Mouse (Mus musculus): ENCODE data around the gene Pik3ip1. TPM values are rescaled to one million over a fixed set of nuclear protein-coding genes. Genes with fewer than 3 reads are reported as not detected.

The Pik3ip1 gene
- polyA plus RNA-seq, 1 experiment from 2014 or later, result 1.1 TPM

DNA sequence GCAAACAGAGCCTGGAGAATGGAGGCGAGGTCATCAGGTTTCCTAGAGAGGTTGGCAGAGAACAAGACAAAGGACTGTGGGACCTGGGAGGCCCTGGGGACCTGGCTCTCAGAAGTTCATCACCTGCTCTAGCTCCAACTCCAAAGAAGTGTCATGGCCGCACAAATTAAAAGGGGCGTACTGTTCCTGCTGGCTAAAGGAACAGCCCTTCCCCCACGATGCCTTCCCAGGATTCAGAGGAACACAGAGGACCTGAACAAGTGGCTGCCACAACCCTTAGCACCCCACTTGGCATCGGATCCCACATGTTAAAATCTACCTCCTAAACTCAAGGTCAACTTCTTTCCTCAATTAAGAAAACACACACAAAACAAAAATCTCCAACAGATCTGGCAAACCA lies 39.2 kb downstream of the Pik3ip1 start:
- WGBS (ENCODE audit: insufficient replicate concordance), result 67% methylated on average over 5 of the region's 5 CpGs
- no peak overlapping the region for H3K9ac ChIP-seq

DNA sequence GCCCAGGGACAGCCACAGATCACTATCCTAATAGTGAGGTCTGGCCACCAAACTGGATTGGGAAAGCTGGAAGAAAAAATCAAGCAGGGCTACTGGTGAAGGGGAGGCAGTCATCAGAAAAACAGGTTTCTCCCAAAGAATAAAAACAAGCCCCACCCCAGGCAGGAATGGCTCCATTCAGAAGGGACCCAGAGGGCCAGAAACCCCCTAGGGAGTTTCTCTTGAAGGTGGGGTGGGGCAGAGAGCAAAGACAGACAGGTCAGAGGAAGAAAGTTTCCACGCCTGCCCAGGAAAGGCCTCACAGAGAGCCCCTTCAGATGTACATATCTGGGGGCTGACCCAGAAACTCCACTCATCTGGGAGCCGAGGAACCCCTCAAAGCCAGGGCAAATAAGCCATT lies 40.0 kb downstream of the Pik3ip1 start:
- no peak for DNase-seq
- Histone ChIP-seq H3K4me2 (no peak overlapping the region), H3K4me1 (replicated peaks) (peaks cover 24% of the 10 kb centered on the region)

More for the DNA sequence above, 39.2 kb downstream of the Pik3ip1 start:
- H3K27ac ChIP-seq, result no peak overlapping the region
- H3K9me3 ChIP-seq (replicated peaks), result no peaks in the 10 kb centered on the region
- no peaks in the 10 kb centered on the region for H3K27me3 ChIP-seq
- ATAC-seq (ENCODE audit: low read depth), result no peak
- DNase-seq, result no peak
- no peak overlapping the region for H3K4me2 ChIP-seq
- H3K4me1 ChIP-seq (replicated peaks), result peaks cover 23% of the 10 kb centered on the region
- H3K4me3 ChIP-seq (replicated peaks), result no peak overlapping the region
- no peaks in the 10 kb centered on the region; the same call in 1 of the 2 replicates for H3K36me3 ChIP-seq

DNA sequence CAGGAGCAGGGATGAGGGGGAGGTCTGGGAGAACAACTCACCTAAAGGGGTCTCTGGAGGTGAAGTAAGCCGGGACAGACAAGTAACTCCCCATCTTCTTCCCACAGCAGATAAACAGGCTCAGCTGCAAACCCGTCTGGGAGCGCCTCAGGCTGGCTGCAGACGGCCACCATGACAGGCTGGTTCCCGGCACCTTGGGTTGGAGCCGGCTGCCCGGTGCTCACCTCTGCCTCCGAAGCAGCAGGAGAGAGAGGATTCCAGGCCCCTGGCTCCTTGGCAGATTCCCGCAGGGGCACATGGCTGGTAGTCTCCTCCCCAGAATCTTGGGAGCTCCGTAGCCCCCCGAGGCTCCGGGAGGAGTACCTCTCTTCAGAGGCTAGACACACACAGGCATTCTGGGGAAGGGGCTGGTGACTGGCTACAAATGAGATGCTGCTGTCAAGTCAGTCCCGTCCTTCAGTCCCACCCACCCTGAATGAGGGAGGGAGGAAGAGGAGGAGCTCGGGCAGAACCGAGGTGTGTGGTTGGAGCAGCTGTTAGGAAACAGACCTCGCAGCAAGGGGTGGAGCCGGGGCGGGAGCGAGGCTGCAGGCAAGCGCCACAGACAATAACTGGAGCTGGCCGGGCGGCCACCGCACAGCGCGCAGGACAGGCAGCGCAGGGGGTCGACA lies 40.9 kb downstream of the Pik3ip1 start:
- H3K4me1 ChIP-seq (replicated peaks), result peaks cover 30% of the 10 kb centered on the region
- no peaks in the 10 kb centered on the region for H3K27me3 ChIP-seq
- H3K4me3 ChIP-seq (replicated peaks), result peak overlapping the region; percentile 49
- H3K9ac ChIP-seq, result peak overlapping the region; percentile 53
- peak overlapping the region; percentile 78 for H3K4me2 ChIP-seq
- 11% methylated on average over 27 of the region's 27 CpGs for WGBS (ENCODE audit: insufficient replicate concordance)
- H3K36me3 ChIP-seq, result no peaks in the 10 kb centered on the region; the same call in 1 of the 2 replicates
- DNase-seq (peak; percentile 65), ATAC-seq (ENCODE audit: low read depth) (peak; percentile 88)
- H3K9me3 ChIP-seq (replicated peaks), result no peaks in the 10 kb centered on the region
- H3K27ac ChIP-seq, result no peak overlapping the region

More for the DNA sequence above, 40.0 kb downstream of the Pik3ip1 start:
- Histone ChIP-seq H3K27me3 (no peaks in the 10 kb centered on the region), H3K9me3 (replicated peaks) (no peaks in the 10 kb centered on the region), H3K9ac (no peak overlapping the region), H3K27ac (no peak overlapping the region), H3K36me3 (no peaks in the 10 kb centered on the region; the same call in 1 of the 2 replicates), H3K4me3 (replicated peaks) (no peak overlapping the region)
- no peak for ATAC-seq (ENCODE audit: low read depth)
- WGBS (ENCODE audit: insufficient replicate concordance), result 55% methylated on average over 2 of the region's 2 CpGs

DNA sequence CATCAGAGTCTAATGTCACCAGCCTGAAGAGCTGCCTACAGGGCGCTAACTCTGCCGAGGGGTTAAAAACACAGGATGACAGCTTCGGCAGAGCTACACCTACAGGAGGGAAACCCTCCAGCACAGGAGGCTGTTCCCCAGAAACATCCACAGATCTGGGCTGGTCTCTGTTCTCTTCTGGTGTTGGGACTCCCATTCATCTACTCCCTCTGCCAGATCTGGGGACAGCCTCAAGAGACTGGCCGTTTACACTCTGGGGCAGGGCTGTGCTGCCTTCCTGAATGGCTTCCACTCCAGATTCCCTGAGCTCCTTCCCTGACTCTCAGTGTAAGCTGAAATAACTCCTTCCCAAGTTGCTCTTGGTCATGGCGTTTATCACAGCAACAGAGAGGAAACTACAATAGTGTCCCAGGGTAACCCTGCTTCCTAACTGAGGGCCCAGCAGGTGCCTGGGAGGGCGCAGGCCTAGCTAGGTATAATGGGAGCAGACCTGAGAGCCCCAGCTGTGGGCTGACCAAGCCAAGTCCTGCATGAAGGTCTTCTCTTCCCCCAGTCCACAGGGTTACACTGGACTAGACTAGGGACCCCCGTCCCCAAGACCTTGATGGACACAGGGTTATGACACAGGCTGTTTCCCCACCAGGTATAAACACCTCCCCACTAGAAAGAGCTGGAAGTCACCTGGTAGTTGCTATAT lies 41.5 kb downstream of the Pik3ip1 start:
- Histone ChIP-seq H3K4me1 (replicated peaks) (peaks cover 32% of the 10 kb centered on the region), H3K4me2 (peak overlapping the region; percentile 78), H3K4me3 (replicated peaks) (peak overlapping the region; percentile 49), H3K27ac (no peak overlapping the region), H3K36me3 (no peaks in the 10 kb centered on the region; the same call in 1 of the 2 replicates), H3K9ac (peak overlapping the region; percentile 53), H3K9me3 (replicated peaks) (no peaks in the 10 kb centered on the region), H3K27me3 (no peaks in the 10 kb centered on the region)
- WGBS (ENCODE audit: insufficient replicate concordance), result 27% methylated on average over 7 of the region's 7 CpGs
- ATAC-seq (ENCODE audit: low read depth) (no peak; the same call in 1 of the 2 replicates), DNase-seq (no peak)

DNA sequence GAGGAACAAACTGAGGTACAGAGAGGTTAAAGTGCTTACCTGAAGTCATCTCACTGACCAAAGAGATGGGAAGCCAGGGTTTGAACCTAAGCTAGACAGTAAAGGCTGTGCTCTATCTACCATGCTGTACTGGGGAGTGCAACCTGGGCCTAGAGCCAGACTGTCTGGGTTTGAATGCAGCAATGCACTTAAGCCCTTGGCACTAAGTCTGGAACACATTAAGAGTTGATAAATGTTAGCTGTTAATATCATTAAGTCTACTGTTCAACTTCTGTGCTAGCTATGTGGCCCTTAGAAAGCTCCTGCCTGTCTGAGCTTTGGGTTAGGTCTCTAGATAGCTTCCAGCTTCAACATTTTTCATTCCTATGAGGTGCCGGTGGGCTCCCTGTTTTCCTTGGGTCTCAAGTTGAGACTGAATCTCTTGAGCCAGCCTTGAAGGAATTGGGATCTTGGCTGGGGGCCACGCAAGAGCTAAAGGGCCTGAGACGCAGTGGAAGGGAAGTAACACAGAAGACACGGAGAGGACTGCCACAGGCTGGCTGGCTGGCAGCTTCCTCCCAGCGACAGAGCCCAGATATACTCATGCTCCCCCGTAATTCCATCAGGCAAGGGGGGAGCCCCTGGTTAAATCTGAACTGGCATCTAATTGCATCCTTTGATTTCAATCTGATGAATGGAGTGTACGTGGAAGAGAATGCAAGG lies 43.5 kb downstream of the Pik3ip1 start:
- Histone ChIP-seq H3K36me3 (no peaks in the 10 kb centered on the region; the same call in 1 of the 2 replicates), H3K27me3 (no peaks in the 10 kb centered on the region), H3K9ac (no peak overlapping the region), H3K27ac (no peak overlapping the region), H3K9me3 (replicated peaks) (no peaks in the 10 kb centered on the region), H3K4me3 (replicated peaks) (no peak overlapping the region), H3K4me2 (no peak overlapping the region), H3K4me1 (replicated peaks) (peaks cover 33% of the 10 kb centered on the region)
- DNase-seq (no peak), ATAC-seq (ENCODE audit: low read depth) (no peak)
- WGBS (ENCODE audit: insufficient replicate concordance), result 65% methylated on average over 7 of the region's 7 CpGs

- no peaks in the 10 kb centered on the region for H3K36me3 ChIP-seq
- H3K4me2 ChIP-seq, result no peak overlapping the region
- ATAC-seq (ENCODE audit: low read depth) (no peak), DNase-seq (no peak)
- peaks cover 38% of the 10 kb centered on the region for H3K4me1 ChIP-seq (replicated peaks)
- H3K27me3 ChIP-seq, result no peaks in the 10 kb centered on the region
- 57% methylated on average over 7 of the region's 7 CpGs for WGBS (ENCODE audit: insufficient replicate concordance)
- no peak overlapping the region for H3K27ac ChIP-seq
- no peak overlapping the region for H3K9ac ChIP-seq
- H3K4me3 ChIP-seq (replicated peaks), result no peak overlapping the region
- no peaks in the 10 kb centered on the region for H3K9me3 ChIP-seq (replicated peaks)
Measured at GRCm38 (mm10) chr11:3374293-3374645, 44.1 kb downstream of the Pik3ip1 start.

DNA sequence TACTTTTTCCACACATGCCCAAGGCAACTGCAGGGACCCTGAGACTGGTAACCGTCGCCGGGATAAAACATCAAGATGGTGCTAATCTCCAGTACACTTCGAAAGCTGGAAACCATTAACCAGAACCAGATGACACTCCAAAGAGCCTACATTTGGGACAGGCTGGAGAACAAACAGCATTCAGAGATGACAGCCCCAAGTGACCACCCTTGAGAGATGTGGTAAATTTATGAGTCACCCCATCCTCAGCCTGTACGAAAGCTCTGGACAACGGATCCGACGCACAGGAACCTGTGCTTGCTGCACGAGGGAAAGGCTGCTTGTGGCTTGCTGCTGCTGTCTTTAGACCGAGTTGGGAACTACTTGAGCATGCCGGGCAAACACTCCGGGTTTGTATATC lies 44.5 kb downstream of the Pik3ip1 start:
- no peaks in the 10 kb centered on the region for H3K27me3 ChIP-seq
- peaks cover 43% of the 10 kb centered on the region for H3K4me1 ChIP-seq (replicated peaks)
- no peak overlapping the region for H3K4me2 ChIP-seq
- no peak overlapping the region for H3K9ac ChIP-seq
- no peak overlapping the region for H3K27ac ChIP-seq
- H3K4me3 ChIP-seq (replicated peaks), result no peak overlapping the region
- 75% methylated on average over 12 of the region's 12 CpGs for WGBS (ENCODE audit: insufficient replicate concordance)
- no peak for ATAC-seq (ENCODE audit: low read depth)
- no peaks in the 10 kb centered on the region for H3K36me3 ChIP-seq
- DNase-seq, result no peak
- H3K9me3 ChIP-seq (replicated peaks), result no peaks in the 10 kb centered on the region

- WGBS (ENCODE audit: insufficient replicate concordance), result 36% methylated on average over 4 of the region's 4 CpGs
- ATAC-seq (ENCODE audit: low read depth) (peak; percentile 69), DNase-seq (no peak)
- Histone ChIP-seq H3K4me3 (replicated peaks) (no peak overlapping the region), H3K9ac (no peak overlapping the region), H3K27me3 (no peaks in the 10 kb centered on the region), H3K9me3 (replicated peaks) (0 out of 2 replicates have a peak, but pooled peaks cover 6% of the 10 kb centered on the region), H3K4me2 (no peak overlapping the region), H3K27ac (no peak overlapping the region), H3K36me3 (peaks cover 20% of the 10 kb centered on the region), H3K4me1 (replicated peaks) (peaks cover 34% of the 10 kb centered on the region)
Measured at GRCm38 (mm10) chr11:3379427-3379826, 49.2 kb downstream of the Pik3ip1 start.

- Histone ChIP-seq H3K27me3 (no peaks in the 10 kb centered on the region), H3K27ac (no peak overlapping the region), H3K36me3 (peaks cover 24% of the 10 kb centered on the region), H3K4me3 (replicated peaks) (no peak overlapping the region), H3K9me3 (replicated peaks) (0 out of 2 replicates have a peak, but pooled peaks cover 6% of the 10 kb centered on the region), H3K4me2 (no peak overlapping the region), H3K9ac (no peak overlapping the region), H3K4me1 (replicated peaks) (peaks cover 39% of the 10 kb centered on the region)
- WGBS (ENCODE audit: insufficient replicate concordance), result 79% methylated on average over 6 of the region's 6 CpGs
- no peak for DNase-seq
- 0 out of 2 replicates have a peak, but pooled peaks have one; percentile 30 for ATAC-seq (ENCODE audit: low read depth)
Measured at GRCm38 (mm10) chr11:3381148-3381814, 51.1 kb downstream of the Pik3ip1 start.

GRCm38 (mm10) chr11:3382602-3383594 lies 52.7 kb downstream of the Pik3ip1 start:
- peaks cover 24% of the 10 kb centered on the region for H3K36me3 ChIP-seq
- no peak overlapping the region for H3K4me2 ChIP-seq
- H3K9me3 ChIP-seq (replicated peaks), result 0 out of 2 replicates have a peak, but pooled peaks cover 6% of the 10 kb centered on the region
- no peak overlapping the region for H3K9ac ChIP-seq
- ATAC-seq (ENCODE audit: low read depth) (no peak), DNase-seq (no peak)
- no peak overlapping the region for H3K4me3 ChIP-seq (replicated peaks)
- 77% methylated on average over 5 of the region's 5 CpGs for WGBS (ENCODE audit: insufficient replicate concordance)
- no peak overlapping the region for H3K27ac ChIP-seq
- H3K4me1 ChIP-seq (replicated peaks), result peaks cover 55% of the 10 kb centered on the region
- no peaks in the 10 kb centered on the region for H3K27me3 ChIP-seq

All from liver, embryonic 13.5 days (tissue).